Mouse (Mus musculus) hindbrain, embryonic 11.5 days (tissue): ENCODE data around the gene Ifngr2. TPM values are rescaled to one million over a fixed set of nuclear protein-coding genes. Genes with fewer than 3 reads are reported as not detected.

ENCODE experiments used
- polyA plus RNA-seq: library from polyadenylated mRNA; unstranded; fragments of >200 nt; fragmentation: Nextera tagmentation; extraction: Ambion mirVana; gene quantifications from 2 replicates; pipeline ENCODE4 v1.2.1, GENCODE M21; 2014

The Ifngr2 gene
- polyA plus RNA-seq, 1 experiment from 2014 or later = 35.1 TPM

Other genes starting within 250 kb of the Ifngr2 start
- gene Ifnar2, start 174.3 kb upstream of the Ifngr2 start, polyA plus RNA-seq = 33.4 and 35.4 TPM in 2 replicates
- not detected in 2 replicates for gene Gm21970, start 155.4 kb upstream of the Ifngr2 start, polyA plus RNA-seq
- gene Il10rb, start 140.9 kb upstream of the Ifngr2 start, polyA plus RNA-seq = 8.6 and 9.0 TPM in 2 replicates
- 51.6 and 52.9 TPM in 2 replicates for gene Ifnar1, start 61.8 kb upstream of the Ifngr2 start, polyA plus RNA-seq
- gene Tmem50b, start 50.7 kb downstream of the Ifngr2 start, polyA plus RNA-seq = 54.7 and 55.9 TPM in 2 replicates
- 5.6 and 6.1 TPM in 2 replicates for gene Dnajc28, start 72.0 kb downstream of the Ifngr2 start, polyA plus RNA-seq
- 82.5 and 94.2 TPM in 2 replicates for gene Gart, start 99.9 kb downstream of the Ifngr2 start, polyA plus RNA-seq
- gene Son, start 100.4 kb downstream of the Ifngr2 start, polyA plus RNA-seq = 141 and 180 TPM in 2 replicates
- 33.4 and 38.5 TPM in 2 replicates for gene Donson, start 141.7 kb downstream of the Ifngr2 start, polyA plus RNA-seq
- 75.6 and 93.4 TPM in 2 replicates for gene Cryzl1, start 181.9 kb downstream of the Ifngr2 start, polyA plus RNA-seq
- gene Itsn1, start 182.2 kb downstream of the Ifngr2 start, polyA plus RNA-seq = 61.1 and 61.7 TPM in 2 replicates